Mouse (Mus musculus) lung, postnatal 25 days (tissue): Measurements from ENCODE around the gene Creld2.
"Not testable (repeated sequence)": the region's sequence is repeated elsewhere in the genome, so short reads cannot be mapped to it uniquely, and the experiment has no call there.

ENCODE experiments used
- DNase-seq: peaks from one replicate; pipeline ENCODE4 v3.0.0; 2022; ENCODE audit warnings: low spot score

The Creld2 gene

DNA sequence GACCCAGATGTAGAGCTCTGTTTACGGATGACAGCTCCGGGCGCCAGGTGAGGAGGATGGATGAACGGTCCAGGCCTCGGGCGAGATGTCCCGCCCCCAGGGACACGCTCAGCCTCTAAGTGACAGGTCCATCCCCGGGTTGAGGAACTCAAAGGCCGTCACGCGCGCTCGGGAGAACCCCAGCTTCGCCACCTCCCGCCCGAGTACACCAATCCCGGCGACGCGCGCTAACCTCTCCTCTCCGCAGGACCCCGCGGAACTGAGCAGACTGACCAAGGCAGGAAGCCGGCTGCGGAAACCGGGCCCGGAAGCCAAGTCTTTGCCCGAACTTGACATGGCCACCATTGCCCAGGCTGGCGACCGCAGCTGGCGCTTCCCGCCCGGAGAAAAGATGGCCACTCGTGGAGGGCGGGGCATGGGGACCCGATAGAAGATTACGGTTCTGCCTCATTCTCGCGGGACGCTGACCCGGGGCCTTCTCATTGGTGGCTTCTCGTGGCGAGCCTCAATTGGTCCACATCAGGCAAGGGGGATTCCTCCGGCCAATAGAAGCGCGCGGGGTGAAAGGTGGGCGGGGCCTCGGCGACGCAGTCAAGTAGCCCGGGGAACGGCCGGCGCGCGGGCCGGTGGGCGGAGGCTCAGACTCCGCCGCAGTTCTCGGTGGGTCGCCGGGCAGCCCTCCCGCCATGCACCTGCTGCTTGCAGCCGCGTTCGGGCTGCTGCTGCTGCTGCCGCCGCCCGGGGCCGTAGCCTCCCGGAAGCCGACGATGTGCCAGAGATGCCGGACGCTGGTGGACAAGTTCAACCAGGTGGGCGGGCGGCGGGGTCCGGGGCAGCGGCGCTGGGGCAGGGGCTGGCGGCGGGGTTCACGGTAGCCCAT lies at the start of gene Creld2, which contains the start of gene Alg12:
TSS of gene Creld2 (plus strand) at position 621 of the 880 bp plus-strand sequence.
TSS of gene Alg12 (minus strand) at position 293 of the 880 bp plus-strand sequence.
- peak; percentile 100 for DNase-seq

DNA sequence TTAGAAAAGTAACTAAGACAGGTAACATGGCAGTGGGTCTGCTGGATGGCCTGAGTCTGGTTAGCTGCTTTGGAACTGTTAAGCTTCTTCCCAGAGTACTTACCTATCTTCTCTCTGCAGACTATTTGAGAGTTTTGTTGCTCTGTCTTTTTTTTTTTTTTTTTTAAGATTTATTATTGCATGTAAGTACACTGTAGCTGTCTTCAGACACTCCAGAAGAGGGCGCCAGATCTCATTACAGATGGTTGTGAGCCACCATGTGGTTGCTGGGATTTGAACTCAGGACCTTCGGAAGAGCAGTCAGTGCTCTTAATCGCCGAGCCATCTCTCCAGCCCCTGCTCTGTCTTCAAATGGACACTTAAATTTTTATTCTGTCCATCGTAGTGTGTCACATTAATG lies 44.8 kb upstream of the Creld2 start:
- not testable (repeated sequence) for DNase-seq

DNA sequence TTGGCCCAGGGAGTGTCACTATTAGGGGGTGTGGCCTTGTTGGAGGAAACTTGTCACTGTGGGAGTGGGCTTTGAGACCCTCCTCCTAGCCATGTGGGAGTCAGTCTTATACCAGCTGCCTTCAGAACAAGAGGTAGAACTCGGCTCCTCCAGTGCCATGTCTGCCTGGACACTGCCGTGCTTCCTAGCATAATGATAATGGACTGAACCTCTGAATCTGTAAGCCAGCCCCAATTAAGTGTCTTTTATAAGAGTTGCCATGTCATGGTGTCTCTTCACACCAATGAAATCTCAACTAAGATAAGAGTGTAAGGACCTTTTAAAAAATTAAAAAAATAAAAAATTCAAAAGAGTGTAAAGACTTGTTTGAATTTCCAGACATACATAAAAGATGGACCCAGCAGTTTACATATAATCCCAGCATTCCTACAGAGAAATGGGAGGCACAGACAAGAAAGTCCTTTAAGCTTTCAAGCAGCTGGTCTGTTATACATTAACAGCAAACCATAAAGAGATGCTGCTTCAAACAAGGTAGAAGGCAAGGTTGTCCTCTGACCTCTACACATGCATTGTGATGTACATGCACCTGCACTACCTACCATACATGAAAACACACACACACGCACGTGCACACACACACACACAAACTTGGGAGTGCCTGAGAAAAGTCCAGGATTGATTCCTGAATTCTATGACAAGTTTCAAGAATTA lies 27.2 kb upstream of the Creld2 start:
- DNase-seq, result no peak

DNA sequence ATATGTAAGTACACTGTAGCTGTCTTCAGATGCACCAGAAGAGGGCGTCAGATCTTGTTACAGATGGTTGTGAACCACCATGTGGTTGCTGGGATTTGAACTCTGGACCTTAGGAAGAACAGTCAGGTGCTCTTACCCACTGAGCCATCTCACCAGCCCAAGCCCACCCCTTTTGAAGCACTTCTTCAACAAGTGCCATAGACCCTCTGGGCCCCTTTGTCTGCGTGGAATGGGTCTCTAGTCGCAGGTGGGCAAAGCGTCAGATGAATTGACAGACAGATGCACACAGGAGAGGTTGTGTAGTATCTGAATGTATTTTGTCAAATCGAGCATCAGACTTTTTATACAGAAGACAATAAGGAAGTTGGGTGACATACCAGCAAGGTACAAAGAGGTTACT lies 24.7 kb upstream of the Creld2 start:
- not testable (repeated sequence) for DNase-seq

GRCm38 (mm10) chr15:88799950-88800371 lies 19.5 kb upstream of the Creld2 start:
- DNase-seq, result peak; percentile 86

DNA sequence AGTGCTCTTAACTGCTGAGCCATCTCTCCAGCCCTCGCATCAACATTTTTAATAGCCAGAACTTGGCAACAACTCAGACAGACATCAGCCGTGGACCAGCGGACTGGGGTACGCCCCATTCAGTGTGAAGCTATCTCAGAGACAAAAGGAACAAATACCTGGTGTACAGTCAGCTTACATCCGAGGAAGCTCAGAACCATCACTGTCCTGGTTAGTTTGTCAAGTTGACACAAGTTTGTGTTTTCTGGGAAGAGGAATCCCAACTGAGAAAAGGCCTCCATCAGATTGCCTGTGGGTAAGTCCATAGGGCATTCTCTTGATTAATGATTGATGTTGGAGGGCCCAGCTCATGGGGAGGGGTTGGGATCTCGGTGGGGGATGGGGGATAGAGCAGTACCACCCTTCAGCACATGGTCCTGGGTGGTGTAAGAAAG lies 18.5 kb upstream of the Creld2 start:
- DNase-seq, result no peak

DNA sequence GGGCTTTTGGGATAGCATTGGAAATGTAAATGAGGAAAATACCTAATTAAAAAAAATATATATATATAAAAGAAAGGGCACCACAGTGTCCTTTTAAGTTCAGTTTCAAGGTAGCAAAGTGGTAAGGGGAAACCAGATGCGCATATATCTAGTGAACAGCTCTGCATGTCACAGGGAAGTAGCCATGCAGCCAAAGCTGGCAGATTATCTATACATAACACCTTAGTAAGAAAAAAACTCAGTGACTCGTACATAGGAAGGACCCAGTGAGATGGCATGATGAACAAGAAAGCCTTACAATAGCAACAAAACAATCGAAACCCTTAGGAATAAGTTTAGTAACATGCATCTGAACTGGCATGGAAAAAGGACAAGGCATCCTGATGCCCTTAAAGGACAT lies 17.5 kb upstream of the Creld2 start:
- DNase-seq, result no peak

DNA sequence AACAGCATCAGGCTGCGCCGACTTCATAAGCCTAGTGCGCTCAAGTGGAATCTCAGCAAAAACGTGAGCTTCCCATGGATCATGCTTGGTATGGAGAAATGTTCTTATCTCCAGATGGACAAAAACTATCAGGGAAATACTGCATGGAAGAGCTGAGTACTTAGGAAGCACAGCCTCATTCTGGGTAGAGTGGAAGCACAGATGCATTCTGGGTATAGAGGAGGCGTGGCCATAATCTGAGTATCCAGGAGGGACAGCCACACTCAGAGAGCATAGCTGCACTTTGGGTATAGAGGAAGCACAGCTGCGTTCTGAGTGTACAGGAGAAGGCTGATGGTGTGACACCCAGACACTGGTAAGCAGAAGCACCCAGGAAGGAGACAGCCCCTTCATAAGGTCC lies 17.1 kb upstream of the Creld2 start:
- DNase-seq, result no peak

GRCm38 (mm10) chr15:88808121-88808520 lies 11.3 kb upstream of the Creld2 start:
- DNase-seq, result no peak

DNA sequence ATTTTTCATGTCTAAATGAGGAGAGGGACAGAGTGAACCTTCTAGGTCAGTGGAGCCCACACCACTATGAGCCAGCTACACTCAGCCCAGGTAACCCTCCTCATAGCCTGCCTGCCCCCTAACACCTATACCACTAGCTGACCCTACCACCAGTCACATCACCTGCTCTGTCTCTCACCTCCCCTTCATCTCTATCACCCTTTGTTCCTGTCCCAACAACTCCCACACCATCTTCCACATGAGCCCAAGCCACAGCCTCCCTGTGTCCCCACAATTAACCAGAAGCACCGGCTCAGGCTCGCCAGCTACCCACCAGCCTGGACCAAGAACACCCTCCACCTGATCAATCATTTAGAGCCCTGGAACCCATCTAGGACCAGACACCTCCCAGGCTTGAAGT lies 9.1 kb upstream of the Creld2 start:
- no peak for DNase-seq

GRCm38 (mm10) chr15:88813262-88813661 lies 6.2 kb upstream of the Creld2 start:
- DNase-seq, result no peak

GRCm38 (mm10) chr15:88813873-88814272 lies 5.6 kb upstream of the Creld2 start:
- DNase-seq, result not testable (repeated sequence)

GRCm38 (mm10) chr15:88814411-88815047 lies 4.9 kb upstream of the Creld2 start:
- DNase-seq, result no peak

GRCm38 (mm10) chr15:88815196-88815700 lies 4.2 kb upstream of the Creld2 start:
- DNase-seq, result no peak

GRCm38 (mm10) chr15:88819906-88820303 lies 459 bp downstream of the Creld2 start:
- DNase-seq, result no peak

GRCm38 (mm10) chr15:88821403-88821802 lies 2.0 kb downstream of the Creld2 start:
- no peak for DNase-seq

DNA sequence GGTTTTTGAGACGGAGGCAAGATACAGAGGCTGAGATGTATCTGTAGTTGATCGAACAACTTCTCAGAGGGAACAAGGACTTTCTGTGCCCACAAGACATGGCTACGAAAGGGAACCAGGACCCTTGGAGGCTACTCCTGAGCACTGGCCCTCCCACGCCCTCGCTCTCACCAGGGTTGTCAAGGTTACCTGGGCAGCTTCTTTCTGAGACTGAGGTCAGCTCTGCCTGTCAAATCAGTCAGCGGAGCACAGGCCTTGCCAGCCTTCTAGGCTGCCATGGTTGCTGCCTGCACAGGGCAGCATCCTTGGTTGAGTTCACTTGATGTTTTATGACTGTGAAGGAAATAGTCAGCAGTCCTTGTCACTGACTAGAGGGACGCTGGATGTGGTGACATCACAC lies 3.1 kb downstream of the Creld2 start:
- no peak for DNase-seq

DNA sequence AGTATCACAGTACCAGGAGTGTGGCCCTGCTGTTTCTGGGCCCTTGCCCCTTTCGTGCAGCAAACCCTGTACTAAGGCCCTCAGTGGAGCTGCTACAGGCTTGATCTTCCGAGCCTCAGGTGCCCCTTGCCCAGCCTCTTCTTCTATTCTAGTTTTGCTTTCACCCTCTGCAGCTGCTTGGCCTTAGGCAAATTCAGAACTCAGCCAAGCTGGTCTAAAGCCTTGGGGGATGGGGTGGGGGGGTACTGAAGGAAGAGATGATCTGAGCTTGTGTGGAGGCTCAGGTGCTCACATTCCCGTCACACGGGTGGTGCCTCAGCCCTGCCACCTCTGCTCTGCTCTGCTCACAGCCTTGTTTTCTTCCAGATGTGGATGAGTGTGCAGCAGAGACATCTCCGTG lies 3.9 kb downstream of the Creld2 start:
- no peak for DNase-seq

- no peak for DNase-seq
These were observed 8.0 kb downstream of the Creld2 start for GRCm38 (mm10) chr15:88827466-88827865.

DNA sequence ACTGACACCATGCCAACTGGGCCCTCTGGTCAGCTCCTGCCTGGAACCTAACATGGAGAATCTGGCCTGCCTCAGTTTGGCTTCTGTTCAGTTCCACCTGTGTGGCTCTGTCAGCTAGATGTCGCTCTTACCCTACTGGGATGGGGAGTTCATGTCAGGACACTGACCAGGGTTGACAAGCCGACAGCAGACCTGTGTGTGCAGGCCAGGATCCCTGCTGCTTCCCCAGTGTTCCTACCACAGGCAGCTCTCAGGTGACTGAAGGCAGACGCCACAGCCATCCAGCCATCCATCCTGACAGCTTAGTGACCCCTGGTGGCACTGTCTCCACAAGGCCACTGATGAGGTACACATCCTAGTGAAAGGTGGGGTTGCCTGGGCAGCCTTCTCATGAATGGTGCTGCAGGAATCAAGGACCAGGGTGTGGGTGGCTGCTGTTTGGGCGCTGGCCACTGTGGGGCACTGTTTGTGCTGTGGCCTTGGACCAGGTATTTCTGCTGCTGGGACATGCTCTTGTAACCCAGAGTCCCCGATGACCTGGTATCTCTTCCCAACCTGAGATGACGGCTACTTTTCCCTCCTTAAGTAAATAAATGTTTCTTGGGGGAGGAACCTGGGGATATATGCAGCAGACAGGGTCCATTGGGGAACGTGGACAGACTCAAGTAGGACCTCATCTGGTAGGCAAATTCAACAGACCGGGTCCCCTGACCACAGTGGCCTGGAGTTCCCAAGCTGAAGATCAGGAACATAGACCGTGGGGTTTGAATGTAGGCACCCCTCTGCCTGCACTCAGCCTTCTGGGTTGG lies 8.7 kb downstream of the Creld2 start:
- DNase-seq, result peak; percentile 73
